In genomic region chr19:24160460-24160859, GRCm38 (mm10) we compare ENCODE assay signal across 12 mouse cellular contexts.
A peak's percentile ranks its signal among the peaks of the same experiment; 100 is the strongest.
DNase-seq lines count a peak whose midpoint lies in the region; ATAC-seq and TF ChIP-seq lines count a peak whose summit lies in the region.
"Had no signal": no experiment of that assay in that cellular context is flagged by ENCODE, and none has a peak within 500 bp of the region (broad histone marks: within the 10 kb centered on the region; RNA-seq: fewer than 3 reads in every experiment).

No protein-coding gene starts in this region.

- no peaks in the 10 kb centered on the region for H3K9me3 ChIP-seq in heart, embryonic 14.5 days (ENCODE audit: control insufficient read depth, low read length)
- no peaks in the 10 kb centered on the region for H3K9me3 ChIP-seq in hindbrain, embryonic 12.5 days (replicated peaks)

- peak overlapping the region; percentile 52 to 56 for H3K27ac ChIP-seq in heart, embryonic 14.5 days (replicated peaks in 1 of 2; ENCODE audit: control insufficient read depth in 1 of 2, insufficient read depth in 1 of 2, low read depth in 2 of 2, low read length in 2 of 2)
- peak overlapping the region; percentile 32; the same call in 1 of the 2 replicates for H3K27ac ChIP-seq in hindbrain, embryonic 12.5 days
- H3K27ac ChIP-seq: macrophage had no signal

- 0 out of 2 replicates have a peak, but pooled peaks cover 3% of the 10 kb centered on the region for H3K36me3 ChIP-seq in heart, embryonic 14.5 days (ENCODE audit: control insufficient read depth, insufficient read depth, low read length)
- H3K36me3 ChIP-seq in hindbrain, embryonic 12.5 days = no peaks in the 10 kb centered on the region

- ATAC-seq in heart, embryonic 14.5 days (ENCODE audit: insufficient number of reproducible peaks, insufficient read depth, low FRiP score, low read depth) = no peak
- peak; percentile 83 for ATAC-seq in hindbrain, embryonic 12.5 days (ENCODE audit: low FRiP score)
- no peak for ATAC-seq in granulocyte monocyte progenitor cell, adult 5-6 weeks (replicated peaks; ENCODE audit: poor library complexity, severe bottlenecking)

- TF ChIP-seq POLR2A in brain, embryonic 14.5 days (IDR thresholded peaks at IDR 0.05; ENCODE audit: borderline replicate concordance, extremely low read depth, insufficient read depth, insufficient read length, poor library complexity, severe bottlenecking) = no peak

- H3K27me3 ChIP-seq in heart, embryonic 14.5 days (ENCODE audit: control insufficient read depth, insufficient read depth, low read length) = no peaks in the 10 kb centered on the region
- no peaks in the 10 kb centered on the region for H3K27me3 ChIP-seq in hindbrain, embryonic 12.5 days

- TF ChIP-seq CTCF in brain, embryonic 14.5 days (IDR thresholded peaks at IDR 0.05; ENCODE audit: borderline replicate concordance, extremely low read depth, insufficient read depth, insufficient read length) = no peak

- no peak for DNase-seq in heart, adult 8-10 months (ENCODE audit: low spot score)
- peak; percentile 85 for DNase-seq in brain, embryonic 14.5 days (ENCODE audit: low read depth)
- DNase-seq in neural tube, embryonic 10.5 days (ENCODE audit: extremely low spot score, low spot score) = peak; percentile 46
- no peak for DNase-seq in ovary, adult 18-20 months (ENCODE audit: low spot score)
- DNase-seq in cerebellum, adult 11-12 months = no peak
- DNase-seq: cerebellum, postnatal 14 days; gastrocnemius, postnatal 25 days; right cerebral cortex, postnatal 14 days had no signal

- H3K4me1 ChIP-seq in heart, embryonic 14.5 days (ENCODE audit: control insufficient read depth in 2 of 2, insufficient read depth in 2 of 2, low read length in 2 of 2) = peaks cover 16 to 23% of the 10 kb centered on the region in 2 experiments
- peaks cover 37% of the 10 kb centered on the region for H3K4me1 ChIP-seq in hindbrain, embryonic 12.5 days

- peak overlapping the region; percentile 43 for H3K4me2 ChIP-seq in heart, embryonic 14.5 days (ENCODE audit: low read length)
- H3K4me2 ChIP-seq in hindbrain, embryonic 12.5 days (replicated peaks) = peak overlapping the region; percentile 18; the same call in 1 of the 2 replicates

- WGBS in heart, embryonic 14.5 days = 51% methylated on average over 8 of the region's 8 CpGs
- 20% methylated on average over 8 of the region's 8 CpGs for WGBS in hindbrain, embryonic 12.5 days

- H3K4me3 ChIP-seq in heart, embryonic 14.5 days (ENCODE audit: control insufficient read depth in 1 of 2, insufficient read depth in 1 of 2, low read depth in 1 of 2, low read length in 2 of 2) = no peak overlapping the region
- no peak overlapping the region for H3K4me3 ChIP-seq in hindbrain, embryonic 12.5 days

- 0 out of 2 replicates have a peak overlapping the region, but pooled peaks have one; percentile 1 for H3K9ac ChIP-seq in heart, embryonic 14.5 days (ENCODE audit: low read length)
- H3K9ac ChIP-seq in hindbrain, embryonic 12.5 days = no peak overlapping the region

Comparison
In these comparisons a context has a peak if more than half of its experiments do, and no peak if none do; other contexts are left out.
1. DNase-seq: peak in brain, embryonic 14.5 days (single experiment) and neural tube, embryonic 10.5 days (single experiment); none in heart, adult 8-10 months (single experiment), ovary, adult 18-20 months (single experiment) and cerebellum, adult 11-12 months (single experiment).